Mouse (Mus musculus) retina, adult 2 months (tissue): Measurements from ENCODE around the gene Il2rb.
A peak's percentile ranks its signal among the peaks of the same experiment; 100 is the strongest.

Source experiments
- DNase-seq: peaks from one replicate; pipeline ENCODE4 v3.0.0-alpha.2; 2012; ENCODE audit warnings: low read depth, low spot score

Gene Il2rb

GRCm38 (mm10) chr15:78494968-78495406 lies at the start of gene Il2rb:
Gene Il2rb, minus strand, starts transcription at chr15:78495271.
- DNase-seq: no peak

- no peak for DNase-seq
Observed at GRCm38 (mm10) chr15:78544561-78545001, 49.5 kb upstream of the Il2rb start, which contains the start of gene Sstr3. Gene Sstr3, minus strand, starts transcription at chr15:78544685.

- DNase-seq: no peak
Observed at GRCm38 (mm10) chr15:78544041-78544440, 49.0 kb upstream of the Il2rb start.

- DNase-seq: no peak
Observed at GRCm38 (mm10) chr15:78542767-78543303, 47.8 kb upstream of the Il2rb start.

- DNase-seq: no peak
Observed at GRCm38 (mm10) chr15:78542098-78542766, 47.2 kb upstream of the Il2rb start.

GRCm38 (mm10) chr15:78541606-78542005 lies 46.5 kb upstream of the Il2rb start:
- DNase-seq: no peak

- DNase-seq: no peak
Observed at GRCm38 (mm10) chr15:78541036-78541435, 46.0 kb upstream of the Il2rb start.

GRCm38 (mm10) chr15:78535723-78536421 lies 40.8 kb upstream of the Il2rb start:
- no peak for DNase-seq

GRCm38 (mm10) chr15:78533346-78533835 lies 38.3 kb upstream of the Il2rb start:
- DNase-seq: no peak

GRCm38 (mm10) chr15:78532566-78533345 lies 37.7 kb upstream of the Il2rb start:
- DNase-seq: no peak

- DNase-seq: peak; percentile 79
Observed at GRCm38 (mm10) chr15:78531901-78532469, 36.9 kb upstream of the Il2rb start.

GRCm38 (mm10) chr15:78531451-78531720 lies 36.3 kb upstream of the Il2rb start:
- no peak for DNase-seq

GRCm38 (mm10) chr15:78530671-78531450 lies 35.8 kb upstream of the Il2rb start, which contains the start of gene C1qtnf6:
Gene C1qtnf6, minus strand, starts transcription at chr15:78531416.
- no peak for DNase-seq

GRCm38 (mm10) chr15:78530141-78530540 lies 35.1 kb upstream of the Il2rb start:
- DNase-seq: no peak

- DNase-seq: no peak
Observed at GRCm38 (mm10) chr15:78529428-78529990, 34.4 kb upstream of the Il2rb start.

- no peak for DNase-seq
Observed at GRCm38 (mm10) chr15:78528726-78529411, 33.8 kb upstream of the Il2rb start.

GRCm38 (mm10) chr15:78527973-78528372 lies 32.9 kb upstream of the Il2rb start:
- DNase-seq: no peak

GRCm38 (mm10) chr15:78524163-78524562 lies 29.1 kb upstream of the Il2rb start:
- no peak for DNase-seq

GRCm38 (mm10) chr15:78521892-78522291 lies 26.8 kb upstream of the Il2rb start:
- DNase-seq: no peak

- DNase-seq: no peak
Observed at GRCm38 (mm10) chr15:78521331-78521730, 26.3 kb upstream of the Il2rb start.
